Mouse (Mus musculus) heart, embryonic 13.5 days (tissue): ENCODE results near the gene Dedd2. TPM values are rescaled to one million over a fixed set of nuclear protein-coding genes. Genes with fewer than 3 reads are reported as not detected.

ENCODE experiments used
- ATAC-seq: fragments of 200-750 bp; cut with Nextera tagmentation; 2 replicates; pipeline ENCODE4 v1.8.0; 2017; ENCODE audit warnings: moderate TSS enrichment; ENCODE audit not compliant: insufficient number of reproducible peaks, low FRiP score, low TSS enrichment; ENCODE audit errors: extremely low read depth
- H3K27ac ChIP-seq: fragments of 300-500 bp; sonication (generic); replicated peaks from 2 replicates; pipeline ENCODE4 v1.5.1; 2015; ENCODE audit warnings: moderate library complexity, mild to moderate bottlenecking, inconsistent platforms
- H3K27me3 ChIP-seq: fragments of 300-500 bp; sonication (generic); replicated peaks from 2 replicates; pipeline ENCODE4 v1.6.1; 2015; ENCODE audit warnings: mild to moderate bottlenecking, inconsistent platforms
- H3K36me3 ChIP-seq: fragments of 300-500 bp; sonication (generic); 2 replicates; pipeline ENCODE4 v1.6.1; 2015; ENCODE audit warnings: mild to moderate bottlenecking, inconsistent platforms
- H3K4me1 ChIP-seq: fragments of 300-500 bp; sonication (generic); 2 replicates; pipeline ENCODE4 v1.6.1; 2015; ENCODE audit warnings: inconsistent platforms
- H3K4me2 ChIP-seq: fragments of 300-500 bp; sonication (generic); 2 replicates; pipeline ENCODE4 v1.6.1; 2015; ENCODE audit warnings: inconsistent platforms, mild to moderate bottlenecking, moderate library complexity
- H3K4me3 ChIP-seq: fragments of 300-500 bp; sonication (generic); 2 replicates; pipeline ENCODE4 v1.5.1; 2015; ENCODE audit warnings: moderate library complexity, mild to moderate bottlenecking, inconsistent platforms
- H3K9ac ChIP-seq: fragments of 300-500 bp; sonication (generic); 2 replicates; pipeline ENCODE4 v1.6.1; 2015; ENCODE audit warnings: inconsistent platforms, mild to moderate bottlenecking, moderate library complexity
- H3K9me3 ChIP-seq: fragments of 300-500 bp; sonication (generic); 2 replicates; pipeline ENCODE4 v1.6.1; 2016; ENCODE audit warnings: inconsistent platforms
- WGBS: fragments of 180-500 bp; shearing (Covaris S2); methylation state at CpG from one replicate; pipeline ENCODE4 v1.1.7; 2015; ENCODE audit warnings: mixed read lengths; 5-methylcytosine and 5-hydroxymethylcytosine counted together
- polyA plus RNA-seq: library from polyadenylated mRNA; unstranded; fragments of >200 nt; fragmentation: Nextera tagmentation; extraction: Ambion mirVana; gene quantifications from 2 replicates; pipeline ENCODE4 v1.2.1, GENCODE M21; 2015

The Dedd2 gene
- polyA plus RNA-seq, 1 experiment from 2014 or later, result 5.3 TPM

- H3K4me3 ChIP-seq, result no peak overlapping the region
- no peaks in the 10 kb centered on the region for H3K36me3 ChIP-seq
- 23% methylated on average over 21 of the region's 21 CpGs for WGBS
- H3K4me1 ChIP-seq, result no peaks in the 10 kb centered on the region
- H3K27me3 ChIP-seq, result peaks cover 36% of the 10 kb centered on the region
- no peaks in the 10 kb centered on the region for H3K9me3 ChIP-seq
- no peak overlapping the region for H3K4me2 ChIP-seq
- peak; percentile 5; the same call in 1 of the 2 replicates for ATAC-seq
- H3K27ac ChIP-seq, result no peak overlapping the region
- no peak overlapping the region for H3K9ac ChIP-seq
Observed at GRCm38 (mm10) chr7:25187662-25188650, 32.5 kb downstream of the Dedd2 start.

DNA sequence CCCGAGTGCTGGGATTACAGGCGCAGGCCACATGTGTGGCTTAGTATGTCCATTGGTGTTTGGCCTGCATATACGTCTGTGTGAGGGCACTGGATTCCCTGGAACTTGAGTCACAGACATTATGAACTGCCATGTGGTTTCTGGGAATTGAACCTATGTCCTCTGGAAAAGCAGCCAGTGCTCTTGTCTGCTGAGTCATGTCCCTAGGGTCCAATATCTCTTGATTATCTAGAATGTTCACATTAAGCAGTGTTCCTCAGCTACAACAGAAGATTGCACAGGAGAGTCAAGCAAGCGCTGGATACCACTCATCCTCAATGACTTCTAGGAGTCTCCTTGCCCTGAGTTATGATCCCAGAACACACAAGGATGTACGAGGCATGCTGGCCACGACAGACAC is 36.3 kb downstream of the Dedd2 start:
- WGBS, result 70% methylated on average over 6 of the region's 6 CpGs
- ATAC-seq, result no peak

DNA sequence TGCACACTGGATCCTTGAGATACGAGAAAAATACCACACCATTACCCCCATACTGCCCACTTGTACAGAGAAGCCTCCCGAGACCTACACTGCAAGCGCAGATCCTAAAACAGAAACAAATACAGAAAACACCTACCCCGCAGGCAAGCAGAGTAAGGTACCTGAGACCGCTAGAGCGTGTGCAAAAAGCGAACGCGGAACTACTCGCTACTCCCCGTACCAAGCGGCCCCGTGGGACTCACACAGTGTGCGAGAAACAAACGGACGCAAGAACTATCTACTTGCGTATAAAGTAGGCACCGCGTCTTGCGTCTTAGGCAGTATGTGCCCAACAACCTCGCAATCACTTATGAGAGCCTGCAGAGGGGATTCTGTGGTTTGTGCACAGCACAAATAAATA is 38.6 kb downstream of the Dedd2 start:
- peaks cover 94% of the 10 kb centered on the region for H3K27me3 ChIP-seq
- no peaks in the 10 kb centered on the region for H3K9me3 ChIP-seq
- no peak overlapping the region for H3K9ac ChIP-seq
- peaks cover 24% of the 10 kb centered on the region for H3K4me1 ChIP-seq
- no peak for ATAC-seq
- no peaks in the 10 kb centered on the region for H3K36me3 ChIP-seq
- H3K27ac ChIP-seq, result no peak overlapping the region
- WGBS, result 7% methylated on average over 21 of the region's 21 CpGs
- H3K4me3 ChIP-seq, result peak overlapping the region; percentile 21; the same call in 1 of the 2 replicates
- peak overlapping the region; percentile 46 for H3K4me2 ChIP-seq

More for the DNA sequence above, 36.3 kb downstream of the Dedd2 start:
- Histone ChIP-seq H3K4me3 (no peak overlapping the region), H3K27ac (no peak overlapping the region), H3K9me3 (no peaks in the 10 kb centered on the region), H3K27me3 (peaks cover 72% of the 10 kb centered on the region), H3K9ac (no peak overlapping the region), H3K4me1 (peaks cover 15% of the 10 kb centered on the region), H3K4me2 (no peak overlapping the region), H3K36me3 (no peaks in the 10 kb centered on the region)

DNA sequence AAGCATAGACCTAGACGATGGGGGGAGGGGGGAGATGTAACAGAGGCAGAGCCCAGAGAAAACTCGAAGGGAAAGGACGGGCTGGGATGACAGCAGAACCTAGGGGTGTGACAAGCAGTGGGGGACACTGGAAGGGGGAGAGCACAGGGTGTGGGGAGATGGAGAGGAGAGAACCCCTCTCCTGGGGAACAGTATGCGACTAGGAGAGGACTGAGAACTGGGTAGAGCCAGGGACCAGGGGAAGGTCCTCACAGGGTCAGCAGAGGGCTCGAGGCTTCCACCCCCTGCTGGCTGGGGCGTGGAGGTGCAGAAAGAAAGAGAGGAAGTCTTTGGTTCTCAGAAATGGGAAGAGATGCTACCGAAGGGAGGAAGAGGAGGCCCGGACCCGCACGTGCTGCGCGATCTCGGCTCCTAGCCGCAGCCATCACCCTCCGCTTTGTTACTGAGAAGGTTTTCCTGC is 39.1 kb downstream of the Dedd2 start:
- Histone ChIP-seq H3K27me3 (peaks cover 98% of the 10 kb centered on the region), H3K9ac (no peak overlapping the region), H3K9me3 (no peaks in the 10 kb centered on the region), H3K4me1 (peaks cover 24% of the 10 kb centered on the region), H3K36me3 (no peaks in the 10 kb centered on the region), H3K27ac (no peak overlapping the region), H3K4me2 (peak overlapping the region; percentile 46), H3K4me3 (peak overlapping the region; percentile 21; the same call in 1 of the 2 replicates)
- WGBS, result under 1% methylated on average over 15 of the region's 15 CpGs
- ATAC-seq, result 0 out of 2 replicates have a peak, but pooled peaks have one; percentile 51

DNA sequence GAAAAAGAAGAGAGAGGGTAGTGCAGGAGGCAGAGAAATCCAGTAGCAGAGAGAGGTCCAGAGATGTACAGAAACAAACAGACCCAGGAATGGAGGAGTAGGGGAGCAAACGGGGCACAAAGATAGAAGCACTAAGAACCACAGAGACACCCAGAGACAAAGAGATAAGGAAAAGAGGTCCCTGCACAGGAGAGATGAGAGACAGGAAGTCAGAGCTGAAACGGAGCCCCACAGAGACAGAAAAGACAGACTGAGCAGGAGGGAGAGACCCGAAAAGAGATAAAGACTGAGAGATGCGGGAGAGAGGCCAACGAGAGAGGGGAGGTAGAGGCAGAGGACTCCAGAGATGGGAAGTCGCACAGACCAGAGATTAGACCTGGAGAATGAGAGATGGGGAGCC is 39.9 kb downstream of the Dedd2 start:
- H3K4me2 ChIP-seq, result no peak overlapping the region
- 4% methylated on average over 6 of the region's 6 CpGs for WGBS

DNA sequence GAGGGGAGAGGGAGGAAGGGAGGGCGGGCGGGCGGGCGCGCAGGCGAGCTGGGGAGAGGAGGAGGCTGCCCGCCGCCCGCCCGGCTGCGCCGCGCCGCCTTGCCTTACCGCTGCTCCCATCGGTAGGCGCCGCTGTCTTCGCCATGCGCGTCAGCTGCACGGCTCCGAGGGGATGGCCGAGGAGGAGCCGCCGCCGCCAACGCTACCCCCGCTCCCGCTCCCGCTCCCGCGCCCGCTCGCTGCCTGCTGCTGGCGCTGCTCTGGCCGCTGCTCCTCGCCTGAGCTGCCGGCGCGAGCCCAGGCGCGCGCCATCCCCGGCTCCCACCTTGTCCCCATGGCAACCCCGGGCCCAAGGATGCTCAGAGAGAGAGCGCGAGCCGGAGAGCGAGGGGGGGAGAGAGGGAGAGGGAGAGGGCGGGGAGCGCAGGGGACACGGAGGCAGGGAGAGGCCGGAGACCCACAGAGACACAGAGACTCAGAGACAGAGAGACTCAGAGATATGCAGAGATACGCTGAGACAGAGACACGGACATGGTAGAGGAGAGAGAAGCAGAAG is 40.7 kb downstream of the Dedd2 start, which contains the start of gene Pou2f2:
Gene Pou2f2, minus strand, starts transcription at position 121 of the 556 bp plus-strand sequence.
- 0 out of 2 replicates have a peak, but pooled peaks have one; percentile 40 for ATAC-seq
- peak within 1 kb of the TSS; percentile 76 for H3K4me2 ChIP-seq
- H3K4me1 ChIP-seq, result peaks cover 24% of the 10 kb centered on the region
- H3K9me3 ChIP-seq, result no peaks in the 10 kb centered on the region
- H3K27me3 ChIP-seq, result peaks cover 99% of the 10 kb centered on the region
- no peaks in the 10 kb centered on the region for H3K36me3 ChIP-seq
- WGBS, result under 1% methylated on average over 52 of the region's 56 CpGs
- H3K9ac ChIP-seq, result peak within 1 kb of the TSS; percentile 68
- no peak within 1 kb of the TSS for H3K27ac ChIP-seq
- peak within 1 kb of the TSS; percentile 56 for H3K4me3 ChIP-seq

More for the DNA sequence above, 39.9 kb downstream of the Dedd2 start:
- no peak overlapping the region for H3K9ac ChIP-seq
- no peak overlapping the region for H3K27ac ChIP-seq
- no peak for ATAC-seq
- no peaks in the 10 kb centered on the region for H3K36me3 ChIP-seq
- peaks cover 99% of the 10 kb centered on the region for H3K27me3 ChIP-seq
- H3K4me3 ChIP-seq, result no peak overlapping the region
- peaks cover 24% of the 10 kb centered on the region for H3K4me1 ChIP-seq
- H3K9me3 ChIP-seq, result no peaks in the 10 kb centered on the region

DNA sequence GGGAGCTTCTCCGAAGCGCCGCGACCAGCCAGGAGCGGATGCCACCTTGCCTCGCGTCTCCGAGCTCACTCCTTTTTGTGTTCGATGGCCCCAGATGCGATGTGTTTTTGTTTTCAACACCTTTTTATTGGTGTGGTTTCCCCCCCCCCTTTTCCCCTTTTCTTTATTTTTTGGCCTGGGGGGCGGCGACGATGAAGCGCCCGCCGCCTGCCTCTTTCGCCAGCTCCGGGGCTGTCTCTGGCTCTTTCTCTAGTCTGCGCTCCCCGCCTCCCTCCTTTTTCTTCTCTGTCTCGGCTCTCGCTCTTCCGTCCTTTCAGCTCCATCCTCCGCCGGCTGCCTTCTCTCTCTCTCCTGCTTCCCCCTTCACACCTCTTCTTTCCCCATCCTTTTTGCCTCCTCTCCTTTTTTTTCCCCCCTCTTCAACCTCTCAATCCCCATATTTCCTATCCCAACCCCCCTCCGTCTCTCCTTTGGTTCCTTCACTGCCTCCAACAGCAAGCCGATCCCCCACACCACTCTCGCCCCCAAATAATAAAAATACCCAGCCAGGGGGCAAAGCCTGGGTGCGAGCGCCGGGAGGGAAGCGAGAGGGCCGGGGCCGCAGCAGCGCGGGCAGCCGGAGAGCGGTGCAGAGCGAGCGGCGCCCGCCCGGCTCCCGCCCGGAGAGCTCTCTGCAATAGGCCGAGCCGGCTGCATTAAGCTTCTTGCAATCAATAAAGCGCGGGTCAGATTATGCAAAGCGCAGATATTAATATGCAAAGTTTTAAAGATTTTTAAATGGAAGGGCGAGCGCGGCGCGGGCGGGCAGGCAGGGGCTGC is 41.4 kb downstream of the Dedd2 start:
- Histone ChIP-seq H3K4me3 (peak overlapping the region; percentile 56), H3K9ac (peak overlapping the region; percentile 68), H3K36me3 (no peaks in the 10 kb centered on the region), H3K27me3 (peaks cover 99% of the 10 kb centered on the region), H3K4me1 (peaks cover 24% of the 10 kb centered on the region), H3K9me3 (no peaks in the 10 kb centered on the region), H3K4me2 (peak overlapping the region; percentile 76), H3K27ac (no peak overlapping the region)
- ATAC-seq, result no peak
- 3% methylated on average over 56 of the region's 56 CpGs for WGBS

DNA sequence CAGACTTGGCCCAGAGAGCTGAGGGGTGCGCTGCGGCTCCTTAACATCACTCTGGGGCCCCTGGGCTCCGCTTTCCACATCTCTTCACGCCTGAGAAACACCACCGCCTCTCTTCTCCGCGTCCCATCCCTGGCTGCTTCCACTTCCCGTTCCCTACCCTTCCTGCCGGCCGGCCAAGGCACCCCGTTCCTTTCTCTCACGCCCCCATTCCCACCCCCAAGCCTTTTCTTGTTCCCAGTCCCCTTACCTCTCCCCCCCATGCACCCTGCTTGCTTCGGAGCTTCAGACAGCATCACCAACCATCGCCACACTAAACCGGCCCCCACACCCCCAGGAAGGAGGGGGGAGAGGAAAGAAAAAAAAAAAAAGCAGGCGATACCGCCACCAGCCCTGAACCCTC is 42.1 kb downstream of the Dedd2 start:
- Histone ChIP-seq H3K36me3 (no peaks in the 10 kb centered on the region), H3K4me3 (peak overlapping the region; percentile 56), H3K27ac (no peak overlapping the region), H3K4me1 (peaks cover 24% of the 10 kb centered on the region), H3K27me3 (peaks cover 99% of the 10 kb centered on the region), H3K9me3 (no peaks in the 10 kb centered on the region), H3K4me2 (peak overlapping the region; percentile 76), H3K9ac (no peak overlapping the region)
- ATAC-seq, result no peak
- WGBS, result 2% methylated on average over 17 of the region's 17 CpGs

GRCm38 (mm10) chr7:25174343-25174742 is 46.1 kb downstream of the Dedd2 start:
- no peak for ATAC-seq
- no peak overlapping the region for H3K4me3 ChIP-seq
- peaks cover 99% of the 10 kb centered on the region for H3K27me3 ChIP-seq
- H3K4me2 ChIP-seq, result no peak overlapping the region
- no peaks in the 10 kb centered on the region for H3K9me3 ChIP-seq
- H3K4me1 ChIP-seq, result peaks cover 10% of the 10 kb centered on the region
- H3K36me3 ChIP-seq, result no peaks in the 10 kb centered on the region
- no peak overlapping the region for H3K9ac ChIP-seq
- no peak overlapping the region for H3K27ac ChIP-seq
- 43% methylated on average over 10 of the region's 11 CpGs for whole genome bisulfite sequencing

DNA sequence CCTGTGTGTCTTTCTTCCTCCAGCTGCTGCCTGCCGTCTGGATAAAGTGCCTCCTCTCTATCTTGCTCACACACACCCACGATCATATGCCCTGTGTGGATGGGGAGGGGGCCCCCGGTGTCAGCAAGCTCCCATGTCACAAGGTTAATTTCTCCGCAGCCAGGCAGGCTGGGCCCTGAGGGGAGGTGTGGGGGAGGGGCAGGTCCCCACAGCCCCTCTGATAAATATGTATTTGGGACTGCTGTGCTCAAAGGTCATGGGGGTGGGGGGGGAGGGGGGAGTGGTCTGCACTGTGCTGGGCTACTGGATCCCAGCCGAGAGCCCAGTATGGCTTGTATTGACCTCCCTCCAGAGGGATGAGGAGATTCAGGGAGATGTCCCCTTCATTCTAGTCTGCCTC is 47.7 kb downstream of the Dedd2 start:
- Histone ChIP-seq H3K27me3 (peaks cover 90% of the 10 kb centered on the region), H3K27ac (no peak overlapping the region), H3K4me1 (no peaks in the 10 kb centered on the region), H3K36me3 (no peaks in the 10 kb centered on the region), H3K9me3 (no peaks in the 10 kb centered on the region), H3K9ac (no peak overlapping the region), H3K4me2 (no peak overlapping the region), H3K4me3 (no peak overlapping the region)
- no peak for ATAC-seq
- 37% methylated on average over 5 of the region's 5 CpGs for WGBS

DNA sequence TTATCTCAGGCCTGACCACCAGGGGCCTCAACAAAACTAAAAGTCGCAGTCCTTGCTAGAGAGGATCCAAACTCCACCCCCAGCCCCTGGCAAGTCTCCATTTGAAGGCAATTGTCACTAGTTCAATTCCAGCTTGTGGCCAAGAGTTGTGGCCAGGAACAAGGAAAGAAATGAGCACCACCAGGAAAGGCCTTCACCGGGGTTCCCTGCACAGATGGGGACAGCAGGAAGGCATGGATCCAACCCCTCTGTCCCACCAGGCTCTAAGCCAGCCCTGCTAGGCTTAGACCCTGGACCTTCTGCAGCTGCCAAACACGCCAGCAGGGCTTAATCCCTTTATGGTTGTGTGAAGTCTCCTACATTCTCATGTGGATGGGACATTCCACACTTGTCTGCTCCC is 49.8 kb downstream of the Dedd2 start:
- Histone ChIP-seq H3K9me3 (no peaks in the 10 kb centered on the region), H3K4me2 (no peak overlapping the region), H3K9ac (no peak overlapping the region), H3K27ac (no peak overlapping the region), H3K4me3 (no peak overlapping the region), H3K27me3 (peaks cover 83% of the 10 kb centered on the region), H3K4me1 (no peaks in the 10 kb centered on the region), H3K36me3 (no peaks in the 10 kb centered on the region)
- no peak for ATAC-seq
- WGBS, result 21% methylated on average over 3 of the region's 3 CpGs
